Mouse (Mus musculus) cerebellum, adult 2 months (tissue): ENCODE results near the gene Pde3b. TPM values are rescaled to one million over a fixed set of nuclear protein-coding genes. Genes with fewer than 3 reads are reported as not detected.
"Not testable (repeated sequence)": the region's sequence is repeated elsewhere in the genome, so short reads cannot be mapped to it uniquely, and the experiment has no call there.

Experiments used
- DNase-seq, 2 experiments: peaks; one replicate each; pipeline ENCODE4 v3.0.0; 2021
- H3K27ac ChIP-seq: fragments of 200-500 bp; 2 replicates; pipeline ENCODE4 v1.5.1; 2012; ENCODE audit warnings: low read length, control low read depth, inconsistent platforms; ENCODE audit not compliant: insufficient read depth
- H3K27me3 ChIP-seq: fragments of 200-500 bp; 2 replicates; pipeline ENCODE4 v1.6.1; 2012; ENCODE audit warnings: inconsistent platforms, mild to moderate bottlenecking, low read length, moderate library complexity; ENCODE audit not compliant: control insufficient read depth, insufficient read depth
- H3K4me1 ChIP-seq: fragments of 200-500 bp; 2 replicates; pipeline ENCODE4 v1.6.1; 2011; ENCODE audit warnings: low read length; ENCODE audit not compliant: control insufficient read depth, insufficient read depth
- H3K4me3 ChIP-seq: fragments of 200-500 bp; replicated peaks from 2 replicates; pipeline ENCODE3; 2011; ENCODE audit warnings: mild to moderate bottlenecking, low read depth, low read length, control low read depth; ENCODE audit not compliant: insufficient read depth
- CTCF ChIP-seq: fragments of 200-500 bp; IDR thresholded peaks from 2 replicates; pipeline ENCODE4 v1.5.1; 2011; ENCODE audit warnings: low read depth, mild to moderate bottlenecking, control low read depth, low read length, moderate library complexity, borderline replicate concordance; ENCODE audit not compliant: insufficient read depth
- POLR2A ChIP-seq: fragments of 200-500 bp; IDR thresholded peaks from 2 replicates; pipeline ENCODE4 v1.6.1; 2011; ENCODE audit warnings: low read length, control low read depth, borderline replicate concordance; ENCODE audit not compliant: insufficient read depth
- WGBS: fragments of 180-500 bp; shearing (Covaris S2); methylation state at CpG from one replicate; pipeline ENCODE4 v1.1.7; 2018; 5-methylcytosine and 5-hydroxymethylcytosine counted together
- polyA plus RNA-seq: library from polyadenylated mRNA; depleted of rRNA; stranded (reverse); fragments of >200 nt; gene quantifications from 2 replicates; pipeline ENCODE4 v1.2.3, GENCODE M21; 2012; rRNA removed

Gene Pde3b
- polyA plus RNA-seq, 1 experiment = 15.5 TPM

GRCm38 (mm10) chr7:114526245-114526644 is 111.2 kb downstream of the Pde3b start:
- no peaks in the 10 kb centered on the region for H3K27me3 ChIP-seq
- no peak overlapping the region for H3K4me3 ChIP-seq
- H3K4me1 ChIP-seq = no peaks in the 10 kb centered on the region
- TF ChIP-seq CTCF = no peak
- no peak for TF ChIP-seq POLR2A
- DNase-seq = no peak
- no peak overlapping the region for H3K27ac ChIP-seq
- 88% methylated on average over 1 of the region's 1 CpGs for WGBS

GRCm38 (mm10) chr7:114536179-114536578 is 121.1 kb downstream of the Pde3b start:
- Histone ChIP-seq H3K27me3 (no peaks in the 10 kb centered on the region), H3K4me1 (no peaks in the 10 kb centered on the region), H3K27ac (no peak overlapping the region), H3K4me3 (no peak overlapping the region)
- no peak for DNase-seq
- TF ChIP-seq POLR2A (no peak), CTCF (no peak)
- WGBS = 100% methylated on average over 1 of the region's 1 CpGs

- Histone ChIP-seq H3K4me3 (peak within 1 kb of the TSS; percentile 73), H3K27me3 (no peaks in the 10 kb centered on the region), H3K4me1 (no peaks in the 10 kb centered on the region; the same call in 1 of the 2 replicates), H3K27ac (no peak within 1 kb of the TSS)
- DNase-seq = peak; percentile 71 to 78
- WGBS = 2% methylated on average over 56 of the region's 56 CpGs
- TF ChIP-seq CTCF (no peak), POLR2A (no peak)
Observed at GRCm38 (mm10) chr7:114562531-114563241, 147.6 kb downstream of the Pde3b start, which contains the start of gene Cyp2r1. Gene Cyp2r1 (minus strand): TSS chr7:114562972.

GRCm38 (mm10) chr7:114573866-114574265 is 158.8 kb downstream of the Pde3b start:
- not testable (repeated sequence) for H3K4me3 ChIP-seq, DNase-seq, H3K4me1 ChIP-seq, H3K27me3 ChIP-seq, H3K27ac ChIP-seq
- 93% methylated on average over 4 of the region's 4 CpGs for WGBS

GRCm38 (mm10) chr7:114576931-114577330 is 161.8 kb downstream of the Pde3b start:
- no peak overlapping the region for H3K27ac ChIP-seq
- DNase-seq = no peak
- TF ChIP-seq CTCF (no peak), POLR2A (no peak)
- no peaks in the 10 kb centered on the region for H3K4me1 ChIP-seq
- no peaks in the 10 kb centered on the region; the same call in 1 of the 2 replicates for H3K27me3 ChIP-seq
- WGBS = 85% methylated on average over 3 of the region's 3 CpGs
- H3K4me3 ChIP-seq = no peak overlapping the region

GRCm38 (mm10) chr7:114577665-114578064 is 162.6 kb downstream of the Pde3b start:
- Histone ChIP-seq H3K27ac (no peak overlapping the region), H3K4me3 (no peak overlapping the region), H3K4me1 (no peaks in the 10 kb centered on the region), H3K27me3 (no peaks in the 10 kb centered on the region; the same call in 1 of the 2 replicates)
- TF ChIP-seq CTCF = no peak
- no peak for TF ChIP-seq POLR2A
- WGBS = 88% methylated on average over 1 of the region's 1 CpGs
- no peak for DNase-seq

GRCm38 (mm10) chr7:114580426-114580825 is 165.3 kb downstream of the Pde3b start:
- 4% methylated on average over 4 of the region's 4 CpGs for WGBS
- Histone ChIP-seq H3K27me3 (no peaks in the 10 kb centered on the region; the same call in 1 of the 2 replicates), H3K4me1 (no peaks in the 10 kb centered on the region), H3K4me3 (no peak overlapping the region), H3K27ac (no peak overlapping the region)
- DNase-seq = peak; percentile 19 to 24
- peak; percentile 40; the same call in 1 of the 2 replicates for TF ChIP-seq CTCF
- no peak for TF ChIP-seq POLR2A

GRCm38 (mm10) chr7:114581200-114581599 is 166.1 kb downstream of the Pde3b start:
- DNase-seq = no peak
- WGBS = 91% methylated on average over 5 of the region's 5 CpGs
- TF ChIP-seq POLR2A = no peak
- TF ChIP-seq CTCF = no peak
- H3K4me1 ChIP-seq = no peaks in the 10 kb centered on the region
- H3K27me3 ChIP-seq = no peaks in the 10 kb centered on the region; the same call in 1 of the 2 replicates
- H3K27ac ChIP-seq = no peak overlapping the region
- H3K4me3 ChIP-seq = no peak overlapping the region

GRCm38 (mm10) chr7:114582441-114582840 is 167.4 kb downstream of the Pde3b start:
- Histone ChIP-seq H3K4me3 (no peak overlapping the region), H3K27me3 (no peaks in the 10 kb centered on the region; the same call in 1 of the 2 replicates), H3K4me1 (no peaks in the 10 kb centered on the region), H3K27ac (no peak overlapping the region)
- 68% methylated on average over 2 of the region's 2 CpGs for WGBS
- DNase-seq = no peak
- TF ChIP-seq CTCF (no peak), POLR2A (no peak)

Other genes starting within 250 kb of the Pde3b start
- gene Copb1, start 160.6 kb upstream of the Pde3b start, polyA plus RNA-seq = 44.9 and 50.5 TPM in 2 replicates
- gene Psma1, start 139.2 kb upstream of the Pde3b start, polyA plus RNA-seq = 177 and 179 TPM in 2 replicates
- gene Cyp2r1, start 147.7 kb downstream of the Pde3b start, polyA plus RNA-seq = 0.06 and 0.13 TPM in 2 replicates
- gene Calca, start 221.1 kb downstream of the Pde3b start, polyA plus RNA-seq = 23.0 and 27.1 TPM in 2 replicates